Mouse (Mus musculus) kidney, postnatal 25 days (tissue): ENCODE data around the gene Ankfn1.

Experiments used
- DNase-seq, 2 experiments: peaks; one replicate each; pipeline ENCODE4 v3.0.0; 2021; ENCODE audit warnings: mixed read lengths in 2 of 2

The Ankfn1 gene

DNA sequence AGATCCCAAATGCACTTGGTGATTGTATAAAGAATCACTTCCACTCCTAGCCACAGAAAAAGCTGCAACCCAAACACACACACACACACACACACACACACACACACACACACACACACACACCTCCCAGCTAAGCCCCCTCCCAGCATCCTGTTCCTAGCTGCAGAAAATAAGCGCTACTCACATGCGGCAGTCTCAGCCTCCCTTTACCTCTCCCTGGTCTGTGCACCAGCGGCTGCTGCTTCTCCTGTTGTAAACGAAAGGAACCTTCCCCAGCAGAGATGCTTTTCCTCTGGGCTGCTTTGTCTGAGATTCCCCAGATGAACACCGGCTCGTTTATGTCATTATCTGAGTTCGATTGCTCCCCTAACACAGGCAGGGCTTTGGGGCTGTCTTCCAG lies at the start of gene Ankfn1:
Gene Ankfn1, minus strand, starts transcription at position 223 of the 400 bp plus-strand sequence.
- no peak for DNase-seq

- no peak for DNase-seq
These were observed 46.4 kb upstream of the Ankfn1 start for GRCm38 (mm10) chr11:89823661-89824446.

GRCm38 (mm10) chr11:89818594-89818993 lies 41.1 kb upstream of the Ankfn1 start:
- DNase-seq, result no peak

GRCm38 (mm10) chr11:89811403-89811802 lies 34.0 kb upstream of the Ankfn1 start:
- DNase-seq, result no peak

GRCm38 (mm10) chr11:89807998-89808397 lies 30.5 kb upstream of the Ankfn1 start:
- no peak for DNase-seq

DNA sequence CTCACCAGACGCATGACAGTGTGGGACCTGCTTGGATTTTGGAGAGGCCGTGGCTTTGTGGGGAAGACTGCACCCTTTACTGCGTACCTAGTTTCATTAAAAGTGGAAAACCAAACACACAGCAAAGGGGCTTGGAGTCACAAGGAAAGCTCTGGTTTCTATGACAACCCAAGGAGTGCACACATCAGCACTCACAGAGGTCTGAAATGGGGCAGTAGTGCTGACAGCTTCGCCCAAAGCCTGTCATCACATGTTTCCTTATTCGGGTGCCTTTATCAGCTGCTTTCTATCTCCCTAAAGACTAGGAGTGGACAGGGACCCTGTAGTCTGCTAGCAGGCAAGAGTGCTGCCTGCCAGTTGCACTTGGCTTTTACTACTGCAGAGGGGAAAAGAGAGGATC lies 27.4 kb upstream of the Ankfn1 start:
- no peak for DNase-seq

GRCm38 (mm10) chr11:89803974-89804373 lies 26.5 kb upstream of the Ankfn1 start:
- no peak for DNase-seq

GRCm38 (mm10) chr11:89792709-89793108 lies 15.3 kb upstream of the Ankfn1 start:
- no peak for DNase-seq

- DNase-seq, result no peak
These were observed 1.4 kb downstream of the Ankfn1 start for GRCm38 (mm10) chr11:89776070-89776469.

- no peak for DNase-seq
These were observed 2.5 kb downstream of the Ankfn1 start for GRCm38 (mm10) chr11:89774913-89775312.

DNA sequence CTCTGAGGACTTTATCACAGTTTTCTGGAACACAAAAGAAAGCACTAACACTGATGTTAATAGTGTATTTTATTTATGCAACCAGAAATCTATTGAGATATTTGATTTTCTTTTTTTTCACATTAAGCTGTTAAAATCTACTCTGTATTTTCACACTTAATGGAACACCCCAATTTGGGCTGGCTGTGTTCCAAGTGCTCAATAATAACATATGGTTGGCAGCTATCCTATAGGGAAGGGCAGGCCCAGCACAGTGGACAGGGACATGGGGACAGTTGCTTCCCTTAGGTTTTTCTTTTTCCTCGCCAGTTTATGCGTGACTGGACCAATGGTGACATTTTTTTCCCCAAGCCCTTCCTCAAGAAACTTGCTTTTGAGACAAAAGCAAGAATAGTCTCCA lies 4.5 kb downstream of the Ankfn1 start:
- DNase-seq, result no peak

DNA sequence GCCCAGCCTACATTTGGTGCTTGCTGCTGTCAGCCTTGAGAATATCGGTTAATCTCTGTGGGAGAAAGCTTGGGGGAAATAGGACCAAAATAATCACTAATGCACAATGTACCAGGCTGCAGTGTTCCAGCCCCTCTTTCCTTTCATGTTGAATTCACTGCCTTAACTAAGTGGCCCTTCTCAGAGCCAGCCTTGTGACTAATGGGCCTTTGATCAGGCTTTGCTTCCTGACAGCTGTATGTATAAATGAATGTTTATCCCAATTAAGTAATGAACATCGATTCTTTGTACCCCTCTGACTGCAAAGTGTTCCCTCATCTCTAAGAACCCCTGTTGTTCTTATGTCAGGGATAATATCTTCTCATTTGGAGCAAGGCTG lies 11.7 kb downstream of the Ankfn1 start:
- DNase-seq, result no peak

- DNase-seq, result no peak
These were observed 12.3 kb downstream of the Ankfn1 start for GRCm38 (mm10) chr11:89765014-89765769.

GRCm38 (mm10) chr11:89733973-89734693 lies 43.3 kb downstream of the Ankfn1 start:
- DNase-seq, result peak; percentile 45 to 56

- DNase-seq, result no peak
These were observed 43.9 kb downstream of the Ankfn1 start for GRCm38 (mm10) chr11:89733526-89733925.

DNA sequence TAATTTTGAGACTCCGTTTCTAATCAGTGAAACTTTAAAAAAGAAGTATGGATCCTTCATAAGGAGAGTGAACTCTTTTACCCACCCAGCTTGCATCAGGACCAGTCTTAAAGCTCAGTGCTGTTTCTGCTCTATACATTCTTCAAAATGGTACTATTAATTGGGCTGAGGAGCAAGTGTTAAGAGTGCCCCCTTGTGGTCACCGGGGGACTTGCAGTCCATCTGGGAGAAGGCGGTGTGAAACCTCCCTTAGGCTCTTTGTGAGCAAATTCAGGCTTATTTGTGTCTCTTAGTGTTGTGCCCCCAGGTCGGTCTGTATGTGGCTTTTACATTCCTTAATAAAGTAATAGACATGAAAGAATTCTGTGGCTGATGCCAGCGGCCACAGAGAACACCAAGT lies 56.6 kb downstream of the Ankfn1 start:
- peak; percentile 58 to 77 for DNase-seq

GRCm38 (mm10) chr11:89718491-89718982 lies 58.9 kb downstream of the Ankfn1 start:
- no peak for DNase-seq

DNA sequence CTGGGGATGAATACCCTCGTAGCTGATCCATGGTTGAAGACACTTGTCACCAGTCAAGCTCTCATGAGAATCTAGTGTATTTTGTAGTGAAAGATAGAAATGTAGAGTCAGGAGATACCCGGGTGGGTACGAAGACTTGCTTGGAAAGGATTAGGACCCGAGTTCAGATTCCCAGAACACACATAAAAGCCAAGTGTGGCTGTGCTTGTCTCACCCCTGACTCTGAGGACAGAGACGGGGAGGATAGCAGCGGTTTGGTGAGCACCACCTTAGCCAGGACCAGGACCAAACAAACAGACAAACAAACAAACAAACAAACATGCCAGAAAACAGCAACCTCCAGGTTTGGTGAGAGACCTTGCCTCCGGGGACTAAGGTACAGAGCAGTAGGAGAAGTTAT lies 61.1 kb downstream of the Ankfn1 start:
- DNase-seq, result no peak

- DNase-seq, result no peak
These were observed 68.9 kb downstream of the Ankfn1 start for GRCm38 (mm10) chr11:89708526-89708925.

DNA sequence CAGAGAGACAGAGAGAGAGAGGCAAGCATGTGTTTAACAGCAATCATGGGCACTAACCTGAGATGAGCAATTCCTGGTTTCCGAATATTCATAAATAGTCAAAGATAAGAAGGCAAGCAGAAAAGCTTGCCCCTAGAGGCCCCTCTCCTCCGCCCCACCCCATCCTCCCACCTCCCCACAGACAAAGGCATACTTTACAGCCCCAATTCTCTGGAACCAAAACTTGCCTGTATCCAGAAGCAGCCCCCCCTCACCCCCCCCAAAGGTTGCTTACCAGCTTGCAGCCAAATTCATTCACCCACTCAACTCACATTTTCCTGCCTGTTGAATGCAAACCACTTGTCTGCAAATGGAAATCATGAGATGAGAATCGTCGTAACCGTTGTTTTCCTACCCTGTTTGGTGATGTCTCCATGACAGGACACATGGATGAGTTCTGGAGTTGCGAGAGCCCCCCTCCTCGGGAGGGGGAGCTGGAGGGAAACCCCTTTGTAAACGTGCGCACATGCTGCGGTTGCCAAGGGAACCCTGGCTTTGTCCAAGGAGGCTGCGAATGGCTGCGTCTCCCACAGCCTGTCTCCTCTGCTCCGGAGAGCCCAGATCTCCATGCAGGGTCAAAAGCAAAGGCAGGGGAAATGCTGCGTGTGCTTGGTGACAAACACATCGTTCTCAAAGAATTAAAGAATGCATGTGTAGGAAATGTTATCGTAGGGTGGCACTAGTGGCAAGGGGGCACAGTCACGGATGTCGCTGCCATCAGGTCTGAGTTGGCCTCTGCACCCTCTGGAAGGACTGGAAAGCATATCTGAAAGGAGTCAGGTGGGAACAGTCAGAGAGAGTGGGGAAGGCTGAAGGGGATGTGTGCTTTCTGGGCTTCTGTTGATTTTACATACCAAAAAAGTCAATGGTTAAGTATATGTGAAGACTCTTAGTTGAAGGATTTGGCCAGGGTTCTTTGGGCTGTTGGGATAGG lies 80.7 kb downstream of the Ankfn1 start:
- no peak for DNase-seq

- no peak for DNase-seq
These were observed 83.8 kb downstream of the Ankfn1 start for GRCm38 (mm10) chr11:89693686-89694085.

- DNase-seq, result no peak
These were observed 100.5 kb downstream of the Ankfn1 start for GRCm38 (mm10) chr11:89676922-89677321.
